Mouse (Mus musculus) heart, embryonic 13.5 days (tissue): ENCODE results near the gene Adm2. TPM values are rescaled to one million over a fixed set of nuclear protein-coding genes. Genes with fewer than 3 reads are reported as not detected.

Source experiments
- ATAC-seq: fragments of 200-750 bp; cut with Nextera tagmentation; 2 replicates; pipeline ENCODE4 v1.8.0; 2017; ENCODE audit warnings: moderate TSS enrichment; ENCODE audit not compliant: insufficient number of reproducible peaks, low FRiP score, low TSS enrichment; ENCODE audit errors: extremely low read depth
- H3K27ac ChIP-seq: fragments of 300-500 bp; sonication (generic); replicated peaks from 2 replicates; pipeline ENCODE4 v1.5.1; 2015; ENCODE audit warnings: moderate library complexity, mild to moderate bottlenecking, inconsistent platforms
- H3K27me3 ChIP-seq: fragments of 300-500 bp; sonication (generic); replicated peaks from 2 replicates; pipeline ENCODE4 v1.6.1; 2015; ENCODE audit warnings: mild to moderate bottlenecking, inconsistent platforms
- H3K36me3 ChIP-seq: fragments of 300-500 bp; sonication (generic); 2 replicates; pipeline ENCODE4 v1.6.1; 2015; ENCODE audit warnings: mild to moderate bottlenecking, inconsistent platforms
- H3K4me1 ChIP-seq: fragments of 300-500 bp; sonication (generic); 2 replicates; pipeline ENCODE4 v1.6.1; 2015; ENCODE audit warnings: inconsistent platforms
- H3K4me2 ChIP-seq: fragments of 300-500 bp; sonication (generic); 2 replicates; pipeline ENCODE4 v1.6.1; 2015; ENCODE audit warnings: inconsistent platforms, mild to moderate bottlenecking, moderate library complexity
- H3K4me3 ChIP-seq: fragments of 300-500 bp; sonication (generic); 2 replicates; pipeline ENCODE4 v1.5.1; 2015; ENCODE audit warnings: moderate library complexity, mild to moderate bottlenecking, inconsistent platforms
- H3K9ac ChIP-seq: fragments of 300-500 bp; sonication (generic); 2 replicates; pipeline ENCODE4 v1.6.1; 2015; ENCODE audit warnings: inconsistent platforms, mild to moderate bottlenecking, moderate library complexity
- H3K9me3 ChIP-seq: fragments of 300-500 bp; sonication (generic); 2 replicates; pipeline ENCODE4 v1.6.1; 2016; ENCODE audit warnings: inconsistent platforms
- WGBS: fragments of 180-500 bp; shearing (Covaris S2); methylation state at CpG from one replicate; pipeline ENCODE4 v1.1.7; 2015; ENCODE audit warnings: mixed read lengths; 5-methylcytosine and 5-hydroxymethylcytosine counted together
- polyA plus RNA-seq: library from polyadenylated mRNA; unstranded; fragments of >200 nt; fragmentation: Nextera tagmentation; extraction: Ambion mirVana; gene quantifications from 2 replicates; pipeline ENCODE4 v1.2.1, GENCODE M21; 2015

Adm2 gene
- polyA plus RNA-seq, result 0.66 and 0.85 TPM in 2 replicates

DNA sequence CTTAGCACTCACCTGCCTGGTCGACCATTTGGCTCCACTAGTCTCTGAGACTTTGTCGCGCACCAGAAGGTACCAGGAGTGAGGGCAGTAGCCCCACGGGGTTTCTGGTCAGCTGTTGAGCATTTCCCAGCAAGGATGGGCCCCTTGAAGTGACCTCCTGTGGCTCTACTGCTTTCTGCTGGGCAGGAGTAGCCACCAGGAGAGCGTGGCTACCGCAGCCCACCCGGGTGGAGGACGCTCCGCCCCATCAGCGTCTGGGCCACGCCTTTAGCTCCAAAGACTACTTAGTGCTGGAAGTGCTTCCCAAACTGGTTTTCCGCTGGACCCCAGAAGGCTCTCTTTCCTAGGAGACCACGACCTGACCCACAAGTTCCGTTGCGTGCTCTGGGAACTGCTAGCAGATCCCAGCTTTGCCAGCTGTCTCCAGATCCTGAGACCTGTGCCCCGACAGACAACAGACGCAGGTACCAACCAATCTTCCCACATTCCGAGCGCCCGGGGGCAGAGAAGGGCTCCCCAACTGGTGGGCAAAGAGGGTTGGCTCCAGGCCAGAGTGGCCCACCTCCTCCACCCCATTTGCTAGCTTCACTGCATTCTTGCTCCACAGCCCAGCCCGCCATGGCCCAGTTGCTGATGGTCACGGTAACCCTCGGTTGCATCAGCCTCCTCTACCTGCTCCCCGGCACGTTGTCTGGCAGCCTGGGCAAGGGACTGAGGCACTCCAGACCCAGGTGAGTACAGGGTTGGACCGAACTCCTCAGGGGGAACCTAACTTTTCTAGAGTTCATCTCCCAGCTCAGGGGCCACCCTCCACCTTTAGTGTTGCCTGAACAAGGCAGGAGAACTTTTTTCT lies at the start of gene Adm2:
Gene Adm2 (plus strand): TSS at position 51 of the 853 bp plus-strand sequence.
- H3K9ac ChIP-seq, result peak within 1 kb of the TSS; percentile 67

DNA sequence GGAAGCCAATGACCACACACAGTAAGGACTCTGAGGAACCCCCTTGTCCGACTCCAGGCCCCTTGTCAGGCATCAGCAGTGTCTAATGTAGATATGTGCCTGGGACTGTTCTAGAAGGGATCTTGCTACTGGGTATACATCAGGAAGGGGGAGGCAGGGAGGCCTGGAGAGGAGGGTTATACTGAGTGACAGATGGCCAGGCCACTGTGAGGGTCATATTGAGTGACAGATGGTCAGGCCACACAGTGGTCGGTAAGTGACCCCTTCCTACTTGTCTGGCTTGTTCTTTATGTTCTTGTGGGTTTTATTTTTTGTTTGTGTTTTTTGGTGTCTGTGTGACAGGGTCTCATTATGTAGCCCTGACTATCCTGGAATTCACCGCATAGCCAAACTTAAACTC lies 47.0 kb upstream of the Adm2 start:
- no peak for ATAC-seq
- Histone ChIP-seq H3K4me3 (no peak overlapping the region), H3K27ac (no peak overlapping the region), H3K36me3 (peaks cover 83% of the 10 kb centered on the region), H3K27me3 (no peaks in the 10 kb centered on the region), H3K9me3 (no peaks in the 10 kb centered on the region), H3K4me1 (no peaks in the 10 kb centered on the region), H3K9ac (no peak overlapping the region), H3K4me2 (no peak overlapping the region)
- WGBS, result 78% methylated on average over 3 of the region's 3 CpGs

More for the DNA sequence above, at the start of gene Adm2:
- peaks cover 5% of the 10 kb centered on the region; the same call in 1 of the 2 replicates for H3K4me1 ChIP-seq
- peaks cover 47% of the 10 kb centered on the region for H3K27me3 ChIP-seq
- H3K4me3 ChIP-seq, result peak within 1 kb of the TSS; percentile 37
- H3K27ac ChIP-seq, result no peak within 1 kb of the TSS
- 6% methylated on average over 26 of the region's 26 CpGs for WGBS
- peak within 1 kb of the TSS; percentile 69 for H3K4me2 ChIP-seq
- no peaks in the 10 kb centered on the region for H3K36me3 ChIP-seq
- no peaks in the 10 kb centered on the region for H3K9me3 ChIP-seq
- ATAC-seq, result no peak

- peaks cover 87% of the 10 kb centered on the region for H3K36me3 ChIP-seq
- WGBS, result 89% methylated on average over 4 of the region's 4 CpGs
Measured at GRCm38 (mm10) chr15:89277366-89277765, 45.2 kb upstream of the Adm2 start.

GRCm38 (mm10) chr15:89282546-89282945 lies 40.0 kb upstream of the Adm2 start:
- no peak for ATAC-seq
- H3K4me2 ChIP-seq, result no peak overlapping the region
- peaks cover 10% of the 10 kb centered on the region; the same call in 1 of the 2 replicates for H3K4me1 ChIP-seq
- no peaks in the 10 kb centered on the region for H3K27me3 ChIP-seq
- peaks cover 94% of the 10 kb centered on the region for H3K36me3 ChIP-seq
- no peak overlapping the region for H3K4me3 ChIP-seq
- no peak overlapping the region for H3K9ac ChIP-seq
- 77% methylated on average over 6 of the region's 6 CpGs for WGBS
- H3K9me3 ChIP-seq, result no peaks in the 10 kb centered on the region
- no peak overlapping the region for H3K27ac ChIP-seq

More at GRCm38 (mm10) chr15:89277366-89277765, 45.2 kb upstream of the Adm2 start:
- Histone ChIP-seq H3K27ac (no peak overlapping the region), H3K9ac (no peak overlapping the region), H3K9me3 (no peaks in the 10 kb centered on the region), H3K27me3 (no peaks in the 10 kb centered on the region), H3K4me2 (no peak overlapping the region), H3K4me3 (no peak overlapping the region), H3K4me1 (no peaks in the 10 kb centered on the region)
- no peak for ATAC-seq

GRCm38 (mm10) chr15:89284094-89284493 lies 38.4 kb upstream of the Adm2 start:
- no peaks in the 10 kb centered on the region for H3K9me3 ChIP-seq
- WGBS, result 92% methylated on average over 2 of the region's 2 CpGs
- no peak overlapping the region for H3K9ac ChIP-seq
- peaks cover 94% of the 10 kb centered on the region for H3K36me3 ChIP-seq
- H3K27me3 ChIP-seq, result no peaks in the 10 kb centered on the region
- peaks cover 10% of the 10 kb centered on the region; the same call in 1 of the 2 replicates for H3K4me1 ChIP-seq
- no peak overlapping the region for H3K4me2 ChIP-seq
- no peak overlapping the region for H3K27ac ChIP-seq
- no peak overlapping the region for H3K4me3 ChIP-seq
- no peak for ATAC-seq

DNA sequence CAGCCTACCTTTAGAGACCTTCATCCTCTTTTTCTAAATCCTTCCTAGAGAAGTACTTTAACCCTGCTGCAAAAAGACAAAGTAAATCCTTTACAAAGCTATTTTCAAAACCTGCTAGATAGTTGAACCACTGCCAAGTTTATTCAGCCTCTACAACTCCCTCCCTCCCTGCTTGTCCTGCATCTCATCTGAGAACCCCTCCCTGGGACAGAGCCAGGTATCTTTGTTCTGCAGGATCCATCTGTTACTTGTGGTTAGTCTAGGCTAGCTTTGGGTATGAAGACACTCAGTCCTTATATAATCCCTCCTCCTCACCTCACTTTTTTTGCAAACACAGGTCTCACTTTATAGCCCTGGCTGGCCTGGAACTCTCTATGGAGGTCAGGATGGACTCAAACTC lies 37.5 kb upstream of the Adm2 start:
- peaks cover 94% of the 10 kb centered on the region for H3K36me3 ChIP-seq
- H3K4me1 ChIP-seq, result peaks cover 10% of the 10 kb centered on the region; the same call in 1 of the 2 replicates
- no peak overlapping the region for H3K27ac ChIP-seq

GRCm38 (mm10) chr15:89285478-89285877 lies 37.0 kb upstream of the Adm2 start:
- no peaks in the 10 kb centered on the region for H3K27me3 ChIP-seq
- H3K36me3 ChIP-seq, result peaks cover 94% of the 10 kb centered on the region
- peaks cover 10% of the 10 kb centered on the region; the same call in 1 of the 2 replicates for H3K4me1 ChIP-seq
- WGBS, result 81% methylated on average over 5 of the region's 5 CpGs
- no peak for ATAC-seq
- H3K4me3 ChIP-seq, result no peak overlapping the region
- H3K27ac ChIP-seq, result no peak overlapping the region
- H3K4me2 ChIP-seq, result no peak overlapping the region
- H3K9ac ChIP-seq, result no peak overlapping the region
- H3K9me3 ChIP-seq, result no peaks in the 10 kb centered on the region

More for the DNA sequence above, 37.5 kb upstream of the Adm2 start:
- no peak for ATAC-seq
- no peak overlapping the region for H3K4me3 ChIP-seq
- H3K4me2 ChIP-seq, result no peak overlapping the region
- H3K9ac ChIP-seq, result no peak overlapping the region
- no peaks in the 10 kb centered on the region for H3K27me3 ChIP-seq
- H3K9me3 ChIP-seq, result no peaks in the 10 kb centered on the region

- Histone ChIP-seq H3K36me3 (peaks cover 94% of the 10 kb centered on the region), H3K9me3 (no peaks in the 10 kb centered on the region), H3K4me3 (no peak overlapping the region), H3K4me2 (no peak overlapping the region), H3K27ac (no peak overlapping the region), H3K9ac (no peak overlapping the region), H3K27me3 (no peaks in the 10 kb centered on the region), H3K4me1 (peaks cover 10% of the 10 kb centered on the region; the same call in 1 of the 2 replicates)
- no peak for ATAC-seq
- WGBS, result 84% methylated on average over 7 of the region's 7 CpGs
Measured at GRCm38 (mm10) chr15:89286114-89286513, 36.4 kb upstream of the Adm2 start.

GRCm38 (mm10) chr15:89286582-89286981 lies 35.9 kb upstream of the Adm2 start:
- Histone ChIP-seq H3K27me3 (no peaks in the 10 kb centered on the region), H3K36me3 (peaks cover 94% of the 10 kb centered on the region), H3K4me3 (no peak overlapping the region), H3K9ac (no peak overlapping the region), H3K27ac (no peak overlapping the region), H3K4me1 (peaks cover 10% of the 10 kb centered on the region; the same call in 1 of the 2 replicates), H3K9me3 (no peaks in the 10 kb centered on the region), H3K4me2 (no peak overlapping the region)
- WGBS, result 93% methylated on average over 5 of the region's 5 CpGs
- ATAC-seq, result no peak

GRCm38 (mm10) chr15:89288227-89288767 lies 34.2 kb upstream of the Adm2 start:
- Histone ChIP-seq H3K9ac (no peak overlapping the region), H3K4me1 (peaks cover 10% of the 10 kb centered on the region; the same call in 1 of the 2 replicates), H3K4me2 (no peak overlapping the region), H3K27ac (0 out of 2 replicates have a peak overlapping the region, but pooled peaks have one; percentile 8), H3K36me3 (peaks cover 94% of the 10 kb centered on the region), H3K4me3 (no peak overlapping the region), H3K9me3 (no peaks in the 10 kb centered on the region), H3K27me3 (no peaks in the 10 kb centered on the region)
- WGBS, result 85% methylated on average over 23 of the region's 23 CpGs
- ATAC-seq, result no peak

DNA sequence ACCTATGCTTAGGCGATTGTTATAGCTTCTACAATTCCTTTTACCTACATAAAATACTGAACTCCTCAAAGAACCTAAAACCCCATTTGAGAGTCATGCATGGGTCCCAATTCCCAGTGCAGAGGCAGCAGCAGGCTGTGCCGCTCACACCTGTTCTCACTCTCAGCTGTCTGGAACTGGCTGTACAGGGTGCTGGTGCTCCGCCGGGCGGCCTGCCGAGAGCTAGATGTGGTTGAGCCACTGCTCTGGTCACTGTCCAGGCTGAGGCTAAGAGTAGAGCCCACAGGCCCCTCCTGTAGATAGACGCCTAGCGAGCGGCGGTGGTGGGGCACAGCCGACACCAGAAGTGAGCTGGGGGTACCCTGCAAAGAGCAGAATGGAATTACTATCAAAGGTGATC lies 33.1 kb upstream of the Adm2 start:
- 91% methylated on average over 11 of the region's 11 CpGs for WGBS
- Histone ChIP-seq H3K4me1 (peaks cover 6% of the 10 kb centered on the region; the same call in 1 of the 2 replicates), H3K4me2 (no peak overlapping the region), H3K4me3 (no peak overlapping the region), H3K36me3 (peaks cover 95% of the 10 kb centered on the region), H3K9me3 (no peaks in the 10 kb centered on the region), H3K27ac (no peak overlapping the region), H3K27me3 (no peaks in the 10 kb centered on the region), H3K9ac (no peak overlapping the region)
- no peak for ATAC-seq
